Mouse (Mus musculus) bone marrow macrophage, adult 2 months (primary cell): ENCODE data around the gene Gphb5.

Source experiments
- CTCF ChIP-seq: IDR thresholded peaks from 2 replicates; pipeline ENCODE4 v1.5.1; 2012; ENCODE audit warnings: low read depth, mild to moderate bottlenecking, low read length, moderate library complexity
- POLR2A ChIP-seq: IDR thresholded peaks from 2 replicates; pipeline ENCODE4 v1.6.1; 2012; ENCODE audit warnings: mild to moderate bottlenecking, low read depth, low read length, borderline replicate concordance

DNA sequence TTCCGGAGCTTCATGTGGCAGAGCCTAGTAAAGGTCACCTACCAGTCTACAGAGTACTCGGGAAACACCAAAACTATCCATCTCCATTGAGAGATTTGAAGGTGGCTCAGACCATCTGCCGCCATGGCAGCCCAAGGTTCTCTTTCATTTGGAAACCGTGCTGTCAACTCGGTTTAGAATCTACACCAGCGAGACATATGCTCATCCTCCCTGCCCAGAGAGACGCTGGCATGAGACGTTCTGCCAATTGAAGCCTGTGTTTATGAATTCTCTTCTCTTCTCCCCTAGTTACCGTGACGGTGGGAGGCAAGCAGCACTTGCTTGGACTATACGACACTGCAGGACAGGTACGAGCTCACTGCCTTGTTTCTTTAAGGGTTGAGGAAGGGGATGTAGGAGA, 41.5 kb downstream of the Gphb5 start:
- TF ChIP-seq POLR2A (no peak), CTCF (no peak)
